Mouse (Mus musculus) liver, postnatal 0 days (tissue): ENCODE measurements around the gene Mgl2.
"Not testable (repeated sequence)": the region's sequence is repeated elsewhere in the genome, so short reads cannot be mapped to it uniquely, and the experiment has no call there.

Source experiments
- CTCF ChIP-seq: sonication (generic); IDR thresholded peaks from 2 replicates; pipeline ENCODE4 v1.5.1; 2016; ENCODE audit warnings: antibody characterized with exemption, low read depth
- EP300 ChIP-seq: IDR thresholded peaks from 2 replicates; pipeline ENCODE4 v1.6.1; 2016; ENCODE audit warnings: antibody characterized with exemption, low read depth, mild to moderate bottlenecking

DNA sequence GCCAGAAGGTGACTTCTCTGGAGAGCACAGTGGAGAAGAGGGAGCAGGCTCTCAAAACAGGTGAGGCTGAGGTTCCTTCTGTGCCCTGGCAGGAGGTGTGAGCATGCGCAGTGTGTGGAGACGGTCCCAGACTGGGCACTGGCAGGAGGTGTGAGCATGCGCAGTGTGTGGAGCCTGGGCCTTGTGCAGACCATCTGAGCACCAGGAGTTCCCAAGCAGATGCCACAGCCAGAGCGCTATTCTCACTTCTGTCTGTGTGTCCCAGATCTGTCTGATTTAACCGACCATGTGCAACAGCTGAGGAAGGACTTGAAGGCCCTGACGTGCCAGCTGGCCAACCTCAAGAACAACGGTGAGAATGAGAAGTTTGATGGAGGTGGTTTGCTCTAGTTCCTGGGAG lies 39.3 kb downstream of the Mgl2 start:
- not testable (repeated sequence) for TF ChIP-seq CTCF, EP300
